Mouse (Mus musculus): ENCODE results near the gene Ddt. TPM values are rescaled to one million over a fixed set of nuclear protein-coding genes. Genes with fewer than 3 reads are reported as not detected.

The Ddt gene
- polyA plus RNA-seq, 1 experiment from 2014 or later: 108 TPM

DNA sequence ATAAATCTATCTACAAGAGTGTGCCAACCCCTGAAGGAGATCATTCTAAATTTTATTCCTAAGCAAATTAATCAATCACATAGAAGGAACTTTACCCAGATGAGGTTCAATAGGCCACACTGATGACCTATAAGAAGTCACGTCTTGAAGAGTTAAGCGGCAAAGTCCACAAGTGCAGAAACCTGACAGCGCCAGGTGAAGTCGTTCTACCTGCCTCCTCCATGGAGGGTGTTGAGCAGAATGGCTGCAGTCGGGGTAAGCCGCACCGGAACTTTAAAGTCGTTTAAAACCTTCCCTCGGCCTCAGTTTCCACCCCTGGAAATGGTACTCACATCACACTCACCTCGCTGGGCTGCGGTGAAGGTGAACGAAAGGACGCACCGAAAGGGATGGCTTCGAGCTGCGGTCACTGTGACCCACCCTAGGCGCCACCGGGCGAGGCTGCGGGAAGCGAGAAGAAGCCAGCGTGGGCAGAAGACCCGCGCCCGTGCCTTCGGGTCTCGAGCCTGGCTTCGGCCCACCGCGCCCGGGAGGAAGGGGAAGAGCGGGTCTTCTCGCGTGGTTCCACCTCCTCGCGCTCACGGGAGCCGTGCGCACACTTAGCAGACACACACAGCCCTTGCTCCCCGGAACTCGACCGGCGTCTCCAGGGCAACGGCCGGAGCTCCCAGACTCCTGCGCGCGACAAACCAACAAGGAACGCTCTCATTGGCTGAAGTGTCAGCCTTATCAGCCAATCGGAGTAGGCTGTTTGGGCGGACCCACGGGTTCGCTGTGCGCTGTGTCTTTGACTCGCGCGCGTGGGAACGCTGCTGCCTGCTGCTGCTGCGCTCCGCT is 9.3 kb downstream of the Ddt start, which contains the start of gene Cabin1:
Gene Cabin1, minus strand, starts transcription at position 660 of the 837 bp plus-strand sequence.
- under 1% methylated on average over 61 of the region's 61 CpGs for WGBS
- Histone ChIP-seq H3K27ac (peak within 1 kb of the TSS; percentile 91), H3K4me1 (peaks cover 14% of the 10 kb centered on the region; the same call in 1 of the 2 replicates), H3K9me3 (no peaks in the 10 kb centered on the region), H3K4me3 (peak within 1 kb of the TSS; percentile 94), H3K27me3 (ENCODE audit: insufficient read depth, poor library complexity, severe bottlenecking) (no peaks in the 10 kb centered on the region), H3K36me3 (peaks cover 23% of the 10 kb centered on the region)
- peak; percentile 99 for DNase-seq (ENCODE audit: low spot score)

GRCm38 (mm10) chr10:75762413-75762812 is 10.8 kb downstream of the Ddt start:
- WGBS: 91% methylated on average over 3 of the region's 3 CpGs
- no peaks in the 10 kb centered on the region for H3K9me3 ChIP-seq
- peaks cover 14% of the 10 kb centered on the region; the same call in 1 of the 2 replicates for H3K4me1 ChIP-seq
- H3K4me3 ChIP-seq: no peak overlapping the region
- DNase-seq (ENCODE audit: low spot score): no peak
- peaks cover 33% of the 10 kb centered on the region for H3K36me3 ChIP-seq
- no peak overlapping the region for H3K27ac ChIP-seq
- H3K27me3 ChIP-seq (ENCODE audit: insufficient read depth, poor library complexity, severe bottlenecking): no peaks in the 10 kb centered on the region

DNA sequence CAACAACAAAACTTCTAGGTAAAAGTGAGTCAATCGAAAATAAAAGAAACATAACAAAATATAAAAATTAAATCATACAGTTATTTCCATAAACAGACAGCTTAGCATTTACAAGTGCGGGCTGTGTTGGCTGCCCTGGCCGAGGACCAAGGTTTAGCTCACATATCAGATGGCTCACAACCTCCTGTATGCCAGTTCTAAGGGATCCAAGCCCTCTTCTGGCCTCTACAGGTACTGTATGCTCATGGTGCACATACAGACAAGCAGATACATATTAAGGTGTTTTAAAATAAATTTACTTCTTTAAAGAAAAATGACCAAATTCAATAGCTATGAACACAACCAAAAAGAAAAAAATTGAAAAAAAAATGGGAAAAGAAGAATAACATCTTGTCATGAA is 12.9 kb downstream of the Ddt start:
- WGBS: 95% methylated on average over 3 of the region's 3 CpGs
- no peak overlapping the region for H3K4me3 ChIP-seq
- DNase-seq (ENCODE audit: low spot score): no peak
- no peaks in the 10 kb centered on the region for H3K9me3 ChIP-seq
- peaks cover 14% of the 10 kb centered on the region; the same call in 1 of the 2 replicates for H3K4me1 ChIP-seq
- no peaks in the 10 kb centered on the region for H3K27me3 ChIP-seq (ENCODE audit: insufficient read depth, poor library complexity, severe bottlenecking)
- H3K36me3 ChIP-seq: peaks cover 45% of the 10 kb centered on the region
- no peak overlapping the region for H3K27ac ChIP-seq

GRCm38 (mm10) chr10:75756719-75757118 is 16.5 kb downstream of the Ddt start:
- Histone ChIP-seq H3K27ac (no peak overlapping the region), H3K36me3 (peaks cover 78% of the 10 kb centered on the region), H3K27me3 (ENCODE audit: insufficient read depth, poor library complexity, severe bottlenecking) (no peaks in the 10 kb centered on the region), H3K9me3 (no peaks in the 10 kb centered on the region), H3K4me3 (no peak overlapping the region), H3K4me1 (no peaks in the 10 kb centered on the region)
- WGBS: 92% methylated on average over 11 of the region's 11 CpGs
- DNase-seq (ENCODE audit: low spot score): no peak

DNA sequence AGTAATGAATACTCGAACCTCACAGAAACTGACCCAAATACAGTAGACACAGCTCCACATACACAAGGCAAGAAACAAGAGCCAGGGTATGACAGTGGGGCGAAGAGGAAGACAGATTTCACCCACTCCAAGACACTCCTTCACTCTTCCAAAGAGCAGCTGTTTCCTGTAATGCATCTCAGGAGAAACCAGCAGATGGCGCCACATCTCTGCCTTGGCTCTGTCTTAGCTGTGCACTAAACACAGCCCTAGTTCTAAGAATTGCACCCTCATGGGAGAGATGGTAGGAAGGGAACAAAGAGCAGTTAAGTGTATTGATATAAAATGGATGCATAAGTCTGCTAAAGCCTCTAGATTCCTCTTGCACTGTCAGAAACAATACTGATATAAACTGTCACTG is 29.2 kb downstream of the Ddt start:
- Histone ChIP-seq H3K36me3 (peaks cover 95% of the 10 kb centered on the region), H3K4me1 (no peaks in the 10 kb centered on the region), H3K9me3 (no peaks in the 10 kb centered on the region), H3K27me3 (ENCODE audit: insufficient read depth, poor library complexity, severe bottlenecking) (no peaks in the 10 kb centered on the region), H3K4me3 (no peak overlapping the region), H3K27ac (no peak overlapping the region)
- WGBS: 47% methylated on average over 3 of the region's 3 CpGs
- no peak for DNase-seq (ENCODE audit: low spot score)

- Histone ChIP-seq H3K27ac (no peak overlapping the region), H3K36me3 (peaks cover 95% of the 10 kb centered on the region), H3K4me1 (no peaks in the 10 kb centered on the region), H3K9me3 (no peaks in the 10 kb centered on the region), H3K4me3 (no peak overlapping the region), H3K27me3 (ENCODE audit: insufficient read depth, poor library complexity, severe bottlenecking) (no peaks in the 10 kb centered on the region)
- 90% methylated on average over 12 of the region's 12 CpGs for WGBS
- no peak for DNase-seq (ENCODE audit: low spot score)
Observed at GRCm38 (mm10) chr10:75743369-75743768, 29.8 kb downstream of the Ddt start.

DNA sequence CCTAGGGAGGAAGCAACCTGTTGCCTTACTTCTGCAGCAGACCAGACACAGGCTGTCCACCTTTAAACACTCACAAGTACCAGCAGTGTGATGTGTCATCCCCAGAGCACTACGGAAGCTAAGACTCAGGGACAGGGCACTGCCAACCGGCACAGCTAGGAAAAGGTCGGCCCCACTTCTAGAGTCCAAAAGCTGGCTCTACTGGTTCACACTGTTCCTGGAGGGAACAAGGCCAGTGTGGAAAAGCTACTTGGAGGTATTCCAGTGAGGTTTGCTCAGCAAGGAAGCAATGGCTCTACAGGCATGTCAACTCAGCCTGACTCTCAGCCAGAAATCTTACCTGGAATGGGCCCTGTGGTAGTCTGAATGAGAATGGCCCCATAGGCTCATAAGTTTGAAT is 32.3 kb downstream of the Ddt start:
- Histone ChIP-seq H3K27me3 (ENCODE audit: insufficient read depth, poor library complexity, severe bottlenecking) (no peaks in the 10 kb centered on the region), H3K4me3 (no peak overlapping the region), H3K36me3 (peaks cover 91% of the 10 kb centered on the region), H3K4me1 (no peaks in the 10 kb centered on the region), H3K9me3 (no peaks in the 10 kb centered on the region), H3K27ac (no peak overlapping the region)
- DNase-seq (ENCODE audit: low spot score): no peak
- WGBS: 89% methylated on average over 3 of the region's 3 CpGs

GRCm38 (mm10) chr10:75725449-75725848 is 47.8 kb downstream of the Ddt start:
- 90% methylated on average over 7 of the region's 7 CpGs for WGBS
- H3K27ac ChIP-seq: no peak overlapping the region
- peaks cover 97% of the 10 kb centered on the region for H3K36me3 ChIP-seq
- DNase-seq (ENCODE audit: low spot score): no peak
- no peak overlapping the region for H3K4me3 ChIP-seq
- H3K9me3 ChIP-seq: no peaks in the 10 kb centered on the region
- no peaks in the 10 kb centered on the region for H3K27me3 ChIP-seq (ENCODE audit: insufficient read depth, poor library complexity, severe bottlenecking)
- no peaks in the 10 kb centered on the region for H3K4me1 ChIP-seq

Other genes starting within 250 kb of the Ddt start
- gene Lrrc75b, start 213.1 kb downstream of the Ddt start, polyA plus RNA-seq (2016; fragmentation: Nextera tagmentation; extraction: Ambion mirVana): 0.78 and 1.1 TPM in 2 replicates
- gene Ggt1, start 211.8 kb downstream of the Ddt start, polyA plus RNA-seq (2016; fragmentation: Nextera tagmentation; extraction: Ambion mirVana): 0.27 and 1.9 TPM in 2 replicates
- 1.4 and 4.9 TPM in 2 replicates for gene Ggt5, start 184.1 kb downstream of the Ddt start, polyA plus RNA-seq (2016; fragmentation: Nextera tagmentation; extraction: Ambion mirVana)
- 1.3 and 1.4 TPM in 2 replicates for gene Susd2, start 129.4 kb downstream of the Ddt start, polyA plus RNA-seq (2016; fragmentation: Nextera tagmentation; extraction: Ambion mirVana)
- gene Cabin1, start 9.1 kb downstream of the Ddt start, polyA plus RNA-seq (2016; fragmentation: Nextera tagmentation; extraction: Ambion mirVana): 20.0 and 24.0 TPM in 2 replicates
- gene Gm20441, start 7.5 kb upstream of the Ddt start, polyA plus RNA-seq (2016; fragmentation: Nextera tagmentation; extraction: Ambion mirVana): not detected in 2 replicates
- gene Gstt3, start 8.0 kb upstream of the Ddt start, polyA plus RNA-seq (2016; fragmentation: Nextera tagmentation; extraction: Ambion mirVana): 2.6 and 4.2 TPM in 2 replicates
- gene Gstt1, start 25.2 kb upstream of the Ddt start, polyA plus RNA-seq (2016; fragmentation: Nextera tagmentation; extraction: Ambion mirVana): 5.1 and 17.3 TPM in 2 replicates
- not detected in 2 replicates for gene Gstt4, start 49.1 kb upstream of the Ddt start, polyA plus RNA-seq (2016; fragmentation: Nextera tagmentation; extraction: Ambion mirVana)
- gene Gstt2, start 64.0 kb upstream of the Ddt start, polyA plus RNA-seq (2016; fragmentation: Nextera tagmentation; extraction: Ambion mirVana): 8.7 and 11.4 TPM in 2 replicates
- gene Mif, start 86.8 kb upstream of the Ddt start, polyA plus RNA-seq (2016; fragmentation: Nextera tagmentation; extraction: Ambion mirVana): 3,089 and 3,244 TPM in 2 replicates
- gene Derl3, start 120.0 kb upstream of the Ddt start, polyA plus RNA-seq (2016; fragmentation: Nextera tagmentation; extraction: Ambion mirVana): 3.1 and 5.0 TPM in 2 replicates
- 157 and 204 TPM in 2 replicates for gene Smarcb1, start 148.2 kb upstream of the Ddt start, polyA plus RNA-seq (2016; fragmentation: Nextera tagmentation; extraction: Ambion mirVana)
- 333 and 524 TPM in 2 replicates for gene Chchd10, start 159.7 kb upstream of the Ddt start, polyA plus RNA-seq (2016; fragmentation: Nextera tagmentation; extraction: Ambion mirVana)
- gene Mmp11, start 163.1 kb upstream of the Ddt start, polyA plus RNA-seq (2016; fragmentation: Nextera tagmentation; extraction: Ambion mirVana): 19.4 and 39.0 TPM in 2 replicates
- gene Gm867, start 167.3 kb upstream of the Ddt start, polyA plus RNA-seq (2016; fragmentation: Nextera tagmentation; extraction: Ambion mirVana): 0.39 and 0.76 TPM in 2 replicates
- 0.74 and 0.83 TPM in 2 replicates for gene Vpreb3, start 169.6 kb upstream of the Ddt start, polyA plus RNA-seq (2016; fragmentation: Nextera tagmentation; extraction: Ambion mirVana)
- 0.12 TPM in 1 of 2 replicates, not detected in the other for gene Gm5134, start 181.1 kb upstream of the Ddt start, polyA plus RNA-seq (2016; fragmentation: Nextera tagmentation; extraction: Ambion mirVana)